In genomic region chr5:20241523-20241922, GRCm38 (mm10) we compare ENCODE assay signal across 26 mouse cellular contexts.
DNase-seq lines count a peak whose midpoint lies in the region; ATAC-seq and TF ChIP-seq lines count a peak whose summit lies in the region.
"Had no signal": no experiment of that assay in that cellular context is flagged by ENCODE, and none has a peak within 500 bp of the region (broad histone marks: within the 10 kb centered on the region; RNA-seq: fewer than 3 reads in every experiment).

No protein-coding gene starts in this region.

- H3K4me2 ChIP-seq in liver, embryonic 16.5 days (ENCODE audit: low read depth, low read length): no peak overlapping the region
- no peak overlapping the region for H3K4me2 ChIP-seq in liver, embryonic 12.5 days
- H3K4me2 ChIP-seq in liver, postnatal 0 days (ENCODE audit: low read depth, low read length): peak overlapping the region; percentile 33; the same call in 1 of the 2 replicates
- H3K4me2 ChIP-seq: embryonic facial prominence, embryonic 12.5 days; embryonic facial prominence, embryonic 15.5 days; heart, embryonic 12.5 days; heart, embryonic 15.5 days; hindbrain, embryonic 13.5 days had no signal

- no peaks in the 10 kb centered on the region for H3K4me1 ChIP-seq in liver, embryonic 16.5 days (ENCODE audit: control insufficient read depth, low read depth, low read length)
- no peaks in the 10 kb centered on the region for H3K4me1 ChIP-seq in liver, embryonic 12.5 days
- no peaks in the 10 kb centered on the region for H3K4me1 ChIP-seq in liver, postnatal 0 days (ENCODE audit: insufficient read depth)
- H3K4me1 ChIP-seq: embryonic facial prominence, embryonic 12.5 days; embryonic facial prominence, embryonic 15.5 days; heart, embryonic 12.5 days; heart, embryonic 15.5 days; hindbrain, embryonic 10.5 days had no signal

- TF ChIP-seq EP300 in liver, postnatal 0 days (IDR thresholded peaks at IDR 0.05; ENCODE audit: low read depth): no peak

- peak; percentile 59 for DNase-seq in kidney, adult 9 months
- no peak for DNase-seq in kidney, adult 18-20 months
- no peak for DNase-seq in liver, postnatal 0 days
- no peak for DNase-seq in urinary bladder, adult 18-20 months (ENCODE audit: low spot score in 2 of 2)
- DNase-seq: adrenal gland, adult 2 months; adrenal gland, postnatal 14 days; cerebellum, adult 11 months; cerebellum, adult 2 months; cerebellum, adult 9-11 months; cerebellum, postnatal 25 days; forebrain, postnatal 0 days; gastrocnemius, adult 2 months; gastrocnemius, postnatal 14 days; heart, adult 18-20 months; heart, postnatal 10 days; heart, postnatal 36 days had no signal

- no peaks in the 10 kb centered on the region for H3K27me3 ChIP-seq in liver, embryonic 16.5 days (ENCODE audit: control insufficient read depth, insufficient read depth, low read depth, low read length)
- no peaks in the 10 kb centered on the region for H3K27me3 ChIP-seq in liver, embryonic 12.5 days (replicated peaks)
- H3K27me3 ChIP-seq in liver, postnatal 0 days (ENCODE audit: insufficient read depth, low read length): no peaks in the 10 kb centered on the region
- H3K27me3 ChIP-seq: embryonic facial prominence, embryonic 12.5 days; embryonic facial prominence, embryonic 15.5 days; heart, embryonic 12.5 days; heart, embryonic 15.5 days; hindbrain, embryonic 13.5 days had no signal

- peak; percentile 54; the same call in 1 of the 2 replicates for ATAC-seq in liver, embryonic 16.5 days (ENCODE audit: low read depth)
- ATAC-seq in liver, embryonic 12.5 days: no peak
- peak; percentile 66 for ATAC-seq in liver, postnatal 0 days
- ATAC-seq: CD4-positive, CD25-positive, alpha-beta regulatory T cell, adult 4 months; forebrain, embryonic 14.5 days; forebrain, postnatal 0 days had no signal

- no peak overlapping the region for H3K27ac ChIP-seq in liver, embryonic 16.5 days (ENCODE audit: low read length)
- H3K27ac ChIP-seq in liver, embryonic 12.5 days: no peak overlapping the region
- H3K27ac ChIP-seq in liver, postnatal 0 days (ENCODE audit: low read depth): no peak overlapping the region
- H3K27ac ChIP-seq: embryonic facial prominence, embryonic 12.5 days; embryonic facial prominence, embryonic 15.5 days; gastrocnemius, adult 2 months; heart, embryonic 15.5 days; hindbrain, embryonic 10.5 days; hindbrain, embryonic 13.5 days had no signal

- 65% methylated on average over 2 of the region's 2 CpGs for WGBS in liver, embryonic 16.5 days (ENCODE audit: insufficient replicate concordance)
- WGBS in liver, embryonic 12.5 days (ENCODE audit: insufficient replicate concordance): 69% methylated on average over 2 of the region's 2 CpGs
- 64% methylated on average over 2 of the region's 2 CpGs for WGBS in liver, postnatal 0 days (ENCODE audit: insufficient replicate concordance)

- TF ChIP-seq CTCF in liver, postnatal 0 days (IDR thresholded peaks at IDR 0.05; ENCODE audit: low read depth): no peak

- no peaks in the 10 kb centered on the region for H3K36me3 ChIP-seq in liver, embryonic 16.5 days (ENCODE audit: control insufficient read depth, insufficient read depth)
- H3K36me3 ChIP-seq in liver, embryonic 12.5 days: no peaks in the 10 kb centered on the region
- H3K36me3 ChIP-seq in liver, postnatal 0 days (replicated peaks; ENCODE audit: insufficient read depth, low read length): no peaks in the 10 kb centered on the region
- H3K36me3 ChIP-seq: embryonic facial prominence, embryonic 12.5 days; embryonic facial prominence, embryonic 15.5 days; heart, embryonic 12.5 days; heart, embryonic 15.5 days; hindbrain, embryonic 10.5 days; hindbrain, embryonic 13.5 days had no signal

- H3K4me3 ChIP-seq in liver, embryonic 16.5 days (ENCODE audit: low read depth, low read length): no peak overlapping the region
- H3K4me3 ChIP-seq in liver, embryonic 12.5 days: no peak overlapping the region
- H3K4me3 ChIP-seq in liver, postnatal 0 days (ENCODE audit: low read depth, low read length): no peak overlapping the region
- H3K4me3 ChIP-seq: embryonic facial prominence, embryonic 12.5 days; embryonic facial prominence, embryonic 15.5 days; gastrocnemius, adult 2 months; heart, embryonic 12.5 days; heart, embryonic 15.5 days; hindbrain, embryonic 10.5 days; hindbrain, embryonic 13.5 days had no signal

- no peaks in the 10 kb centered on the region for H3K9me3 ChIP-seq in liver, embryonic 16.5 days (replicated peaks; ENCODE audit: control insufficient read depth, low read length)
- no peaks in the 10 kb centered on the region for H3K9me3 ChIP-seq in liver, embryonic 12.5 days (replicated peaks)
- H3K9me3 ChIP-seq in liver, postnatal 0 days (ENCODE audit: low read length): no peaks in the 10 kb centered on the region
- H3K9me3 ChIP-seq: embryonic facial prominence, embryonic 12.5 days; embryonic facial prominence, embryonic 15.5 days; heart, embryonic 12.5 days; heart, embryonic 15.5 days; hindbrain, embryonic 10.5 days; hindbrain, embryonic 13.5 days had no signal

- no peak overlapping the region for H3K9ac ChIP-seq in liver, embryonic 16.5 days (ENCODE audit: low read depth, low read length)
- H3K9ac ChIP-seq in liver, embryonic 12.5 days: no peak overlapping the region
- no peak overlapping the region for H3K9ac ChIP-seq in liver, postnatal 0 days (replicated peaks)
- H3K9ac ChIP-seq: embryonic facial prominence, embryonic 12.5 days; embryonic facial prominence, embryonic 15.5 days; forebrain, postnatal 0 days; heart, embryonic 12.5 days; heart, embryonic 15.5 days; hindbrain, embryonic 13.5 days had no signal
